Mouse (Mus musculus): Measurements from ENCODE around the gene Rnf111. TPM values are rescaled to one million over a fixed set of nuclear protein-coding genes. Genes with fewer than 3 reads are reported as not detected.

The Rnf111 gene
- polyA plus RNA-seq, 1 experiment from 2014 or later, result 21.6 TPM

DNA sequence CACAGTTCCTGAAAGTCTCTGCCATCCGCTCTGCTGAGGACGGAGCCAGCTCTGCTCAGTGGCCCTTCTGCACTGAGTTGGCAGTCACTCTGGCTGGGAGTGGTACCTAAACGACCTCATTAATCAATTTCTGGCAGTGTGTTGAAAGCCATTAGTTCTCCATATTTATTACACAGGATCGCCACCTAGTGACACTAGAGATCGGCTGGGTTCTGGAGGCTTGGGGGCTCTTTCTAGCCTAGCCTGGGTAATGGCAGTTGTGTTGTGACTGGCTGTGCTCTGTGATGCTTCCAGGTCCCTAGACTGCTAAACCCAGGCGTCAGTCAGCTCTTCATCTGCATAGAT is 111.0 kb downstream of the Rnf111 start:
- Histone ChIP-seq H3K27ac (replicated peaks) (no peak overlapping the region), H3K4me2 (no peak overlapping the region), H3K27me3 (replicated peaks) (no peaks in the 10 kb centered on the region), H3K4me1 (0 out of 2 replicates have a peak, but pooled peaks cover 11% of the 10 kb centered on the region), H3K36me3 (peaks cover 21% of the 10 kb centered on the region), H3K9me3 (no peaks in the 10 kb centered on the region), H3K4me3 (no peak overlapping the region), H3K9ac (no peak overlapping the region)
- WGBS, result 18% methylated on average over 6 of the region's 6 CpGs
- no peak for ATAC-seq (ENCODE audit: extremely low read depth, insufficient number of reproducible peaks, low FRiP score, low TSS enrichment)

DNA sequence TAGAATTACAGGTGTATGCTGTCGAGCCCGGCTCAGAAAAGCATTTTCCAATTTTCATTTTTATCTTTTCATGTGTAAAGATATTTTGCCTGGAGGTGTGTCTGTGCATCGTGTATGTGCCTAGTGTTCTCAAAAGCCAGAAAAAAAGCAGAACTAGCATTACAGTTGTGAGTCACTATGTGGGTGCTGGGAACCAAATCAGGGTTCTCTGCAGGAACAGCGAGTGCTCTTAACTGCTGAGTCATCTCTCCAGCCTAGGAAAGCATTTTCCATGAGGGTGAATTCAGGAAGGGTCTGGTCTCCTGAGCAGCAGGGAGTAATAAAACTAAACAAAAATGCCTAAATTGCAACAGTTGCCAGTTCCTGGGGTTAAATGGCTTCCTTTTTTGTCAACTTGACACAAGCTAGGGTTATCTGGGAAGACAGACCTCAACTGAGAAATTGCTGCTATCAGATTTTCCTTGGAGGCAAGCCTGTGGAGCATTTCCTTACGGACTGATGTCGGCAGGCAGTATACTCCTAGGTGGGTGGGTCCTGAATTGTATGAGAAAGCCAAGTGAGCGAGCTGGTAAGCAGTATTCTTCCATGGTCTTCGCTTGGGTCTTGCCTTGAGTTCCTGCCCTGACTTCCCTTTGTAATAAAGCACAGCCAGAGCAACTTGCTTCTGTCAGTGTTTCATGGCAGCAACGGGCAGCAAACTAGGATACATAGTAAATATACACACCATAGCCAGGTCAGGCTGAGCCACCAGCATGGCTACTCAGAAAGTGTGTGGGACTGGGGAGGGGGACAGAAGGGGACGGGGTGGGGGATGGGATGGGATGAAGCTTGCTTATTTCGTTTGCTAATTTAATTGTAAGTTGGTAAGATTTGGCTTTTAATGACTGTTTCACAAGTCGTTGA is 111.6 kb downstream of the Rnf111 start:
- H3K9ac ChIP-seq, result no peak overlapping the region
- no peak overlapping the region for H3K4me2 ChIP-seq
- 0 out of 2 replicates have a peak, but pooled peaks cover 11% of the 10 kb centered on the region for H3K4me1 ChIP-seq
- H3K36me3 ChIP-seq, result peaks cover 17% of the 10 kb centered on the region
- no peak overlapping the region for H3K27ac ChIP-seq (replicated peaks)
- H3K9me3 ChIP-seq, result no peaks in the 10 kb centered on the region
- no peak overlapping the region for H3K4me3 ChIP-seq
- no peaks in the 10 kb centered on the region for H3K27me3 ChIP-seq (replicated peaks)
- 64% methylated on average over 12 of the region's 12 CpGs for WGBS
- ATAC-seq (ENCODE audit: extremely low read depth, insufficient number of reproducible peaks, low FRiP score, low TSS enrichment), result no peak

DNA sequence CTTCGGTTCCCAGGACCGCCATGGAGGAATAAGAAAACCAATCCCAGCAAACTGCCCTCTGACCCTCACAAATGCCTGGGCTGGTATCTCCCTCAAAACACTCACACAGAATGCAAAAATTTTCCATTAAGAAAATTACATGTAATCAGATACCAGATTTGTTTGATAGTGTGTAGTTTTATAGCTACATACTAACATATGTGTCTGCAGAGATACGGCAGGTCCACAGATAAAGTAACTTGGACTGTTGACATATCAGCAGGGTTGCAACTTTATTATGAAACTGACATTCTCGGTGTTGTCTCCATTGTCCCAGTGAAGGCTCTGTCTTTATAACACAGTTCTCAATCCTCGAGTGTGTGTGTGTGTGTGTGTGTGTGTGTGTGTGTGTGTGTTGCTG is 112.5 kb downstream of the Rnf111 start:
- no peaks in the 10 kb centered on the region for H3K9me3 ChIP-seq
- no peak overlapping the region for H3K27ac ChIP-seq (replicated peaks)
- H3K4me2 ChIP-seq, result no peak overlapping the region
- ATAC-seq (ENCODE audit: extremely low read depth, insufficient number of reproducible peaks, low FRiP score, low TSS enrichment), result no peak
- no peak overlapping the region for H3K9ac ChIP-seq
- no peak overlapping the region for H3K4me3 ChIP-seq
- no peaks in the 10 kb centered on the region for H3K27me3 ChIP-seq (replicated peaks)
- H3K36me3 ChIP-seq, result peaks cover 12% of the 10 kb centered on the region
- 75% methylated on average over 5 of the region's 5 CpGs for WGBS
- H3K4me1 ChIP-seq, result 0 out of 2 replicates have a peak, but pooled peaks cover 11% of the 10 kb centered on the region

DNA sequence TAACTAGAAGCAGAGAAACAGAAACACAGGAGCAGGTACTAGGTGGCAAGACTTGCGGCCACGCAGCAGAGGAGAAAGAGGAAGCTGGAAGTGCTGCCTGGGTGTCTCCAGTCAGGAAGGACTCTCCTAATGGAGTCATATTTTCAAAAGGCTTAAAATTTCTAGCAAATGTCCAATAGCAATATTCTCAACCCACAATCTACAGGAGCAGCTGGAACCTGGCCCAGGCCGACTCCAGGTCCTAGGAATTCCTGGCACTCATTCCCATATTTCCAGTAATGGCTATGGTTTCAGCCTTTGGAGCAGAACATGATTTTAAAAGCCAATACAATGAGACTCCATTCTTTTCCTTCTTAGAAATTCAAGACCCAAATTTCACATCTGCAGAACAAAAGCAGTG is 114.0 kb downstream of the Rnf111 start:
- H3K27ac ChIP-seq (replicated peaks), result no peak overlapping the region
- no peaks in the 10 kb centered on the region for H3K9me3 ChIP-seq
- WGBS, result 75% methylated on average over 3 of the region's 3 CpGs
- H3K4me1 ChIP-seq, result 0 out of 2 replicates have a peak, but pooled peaks cover 11% of the 10 kb centered on the region
- ATAC-seq (ENCODE audit: extremely low read depth, insufficient number of reproducible peaks, low FRiP score, low TSS enrichment), result no peak
- H3K9ac ChIP-seq, result no peak overlapping the region
- no peak overlapping the region for H3K4me3 ChIP-seq
- no peaks in the 10 kb centered on the region for H3K27me3 ChIP-seq (replicated peaks)
- H3K4me2 ChIP-seq, result no peak overlapping the region
- H3K36me3 ChIP-seq, result peaks cover 17% of the 10 kb centered on the region

DNA sequence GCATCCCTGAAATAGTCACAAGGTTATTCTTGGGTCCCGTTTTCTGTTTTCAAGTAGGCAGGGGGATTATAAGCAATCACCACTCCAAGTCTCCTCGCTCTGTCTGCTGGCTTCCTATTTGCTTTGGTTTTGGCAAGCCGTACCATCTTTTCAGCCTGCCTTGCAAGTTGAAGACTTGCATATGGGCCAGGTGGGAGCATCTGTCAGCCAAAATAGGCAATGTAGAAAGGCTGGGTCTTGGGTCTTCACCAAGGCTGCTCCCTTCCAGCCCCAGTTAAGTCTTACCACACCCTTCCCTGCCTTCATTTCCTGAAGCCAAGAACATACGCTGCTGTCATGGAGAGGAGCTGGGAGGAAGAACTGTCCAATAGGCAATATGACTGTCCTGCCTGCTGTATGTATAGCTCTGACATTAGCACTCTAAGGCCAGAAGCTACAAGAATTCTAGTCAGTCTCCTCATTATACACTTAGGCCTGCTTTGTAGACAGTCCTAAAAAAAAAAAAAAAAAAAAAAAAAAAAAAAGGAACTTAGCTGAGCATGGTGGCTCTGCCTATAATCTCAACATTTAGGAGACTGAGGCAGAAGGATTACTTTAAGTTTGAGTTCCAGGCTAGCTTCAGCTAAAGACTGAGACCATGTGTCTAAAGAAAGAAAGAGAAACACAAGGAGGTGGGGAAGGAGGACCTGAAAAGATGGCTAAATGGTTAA is 116.0 kb downstream of the Rnf111 start:
- H3K4me2 ChIP-seq, result no peak overlapping the region
- no peak overlapping the region for H3K4me3 ChIP-seq
- H3K36me3 ChIP-seq, result peaks cover 30% of the 10 kb centered on the region
- 79% methylated on average over 4 of the region's 4 CpGs for WGBS
- H3K9me3 ChIP-seq, result no peaks in the 10 kb centered on the region
- no peak for ATAC-seq (ENCODE audit: extremely low read depth, insufficient number of reproducible peaks, low FRiP score, low TSS enrichment)
- no peak overlapping the region for H3K9ac ChIP-seq
- H3K4me1 ChIP-seq, result 0 out of 2 replicates have a peak, but pooled peaks cover 11% of the 10 kb centered on the region
- no peak overlapping the region for H3K27ac ChIP-seq (replicated peaks)
- no peaks in the 10 kb centered on the region for H3K27me3 ChIP-seq (replicated peaks)

DNA sequence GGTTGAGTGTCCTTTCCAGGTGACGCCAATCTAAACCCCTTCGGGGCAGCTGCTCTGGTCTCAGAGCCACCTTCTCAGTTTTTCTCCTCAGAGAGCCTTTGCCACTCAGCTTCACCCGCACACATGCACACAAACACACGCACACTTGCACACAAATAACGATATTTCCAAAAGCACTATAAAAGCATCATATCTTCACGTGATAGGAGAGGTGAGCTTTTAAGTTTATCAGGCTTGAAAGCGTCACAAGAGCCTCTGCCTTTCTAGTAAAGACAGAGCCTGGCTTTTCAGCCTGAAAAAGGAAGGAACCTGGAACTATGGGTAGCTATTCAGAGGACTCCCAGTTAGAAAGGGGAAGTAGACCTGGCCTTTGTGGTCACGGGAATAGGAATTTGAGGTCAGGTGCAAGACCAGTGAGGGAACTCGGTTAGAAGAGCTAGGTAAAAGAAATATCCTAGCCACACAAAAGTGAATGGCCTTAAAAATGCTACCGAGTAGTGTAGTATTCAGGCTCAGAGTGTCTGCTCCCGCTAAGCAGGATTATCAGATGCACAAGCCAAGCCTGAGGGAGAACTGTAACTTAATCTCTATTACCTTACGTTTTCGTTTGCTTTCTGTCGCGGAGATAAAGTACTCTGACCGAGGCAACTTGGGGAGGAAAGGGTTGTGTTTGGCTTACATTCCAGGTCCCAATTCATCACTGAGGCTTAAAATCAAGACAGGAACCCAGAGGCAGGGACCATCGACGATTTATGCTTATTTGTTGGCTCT is 118.4 kb downstream of the Rnf111 start:
- ATAC-seq (ENCODE audit: extremely low read depth, insufficient number of reproducible peaks, low FRiP score, low TSS enrichment), result no peak
- no peaks in the 10 kb centered on the region for H3K9me3 ChIP-seq
- H3K4me1 ChIP-seq, result 0 out of 2 replicates have a peak, but pooled peaks cover 6% of the 10 kb centered on the region
- 70% methylated on average over 18 of the region's 18 CpGs for WGBS
- no peaks in the 10 kb centered on the region for H3K27me3 ChIP-seq (replicated peaks)
- no peak overlapping the region for H3K4me2 ChIP-seq
- no peak overlapping the region for H3K9ac ChIP-seq
- peaks cover 43% of the 10 kb centered on the region for H3K36me3 ChIP-seq
- no peak overlapping the region for H3K4me3 ChIP-seq
- no peak overlapping the region for H3K27ac ChIP-seq (replicated peaks)

DNA sequence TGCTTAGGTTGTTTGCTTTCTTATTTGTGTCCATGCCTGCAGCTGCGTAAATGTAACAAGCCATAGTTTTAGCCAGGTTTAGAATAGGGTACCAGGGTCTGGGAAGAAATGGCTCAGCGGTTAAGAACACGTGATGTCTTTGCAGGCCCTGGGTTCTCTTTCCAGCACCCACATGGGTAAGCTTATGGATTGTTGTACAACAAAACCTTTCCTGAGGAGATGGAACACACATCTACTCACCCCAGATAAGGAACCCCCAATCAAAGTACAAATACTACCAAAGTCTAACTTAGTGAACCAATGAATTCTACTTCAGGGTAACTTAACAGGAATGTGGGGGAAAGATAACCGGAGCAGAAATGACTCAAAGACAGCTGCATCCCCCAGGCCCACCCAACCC is 119.0 kb downstream of the Rnf111 start:
- Histone ChIP-seq H3K4me2 (no peak overlapping the region), H3K4me1 (0 out of 2 replicates have a peak, but pooled peaks cover 1% of the 10 kb centered on the region), H3K9ac (no peak overlapping the region), H3K36me3 (peaks cover 45% of the 10 kb centered on the region), H3K27me3 (replicated peaks) (no peaks in the 10 kb centered on the region), H3K27ac (replicated peaks) (no peak overlapping the region), H3K9me3 (no peaks in the 10 kb centered on the region), H3K4me3 (no peak overlapping the region)
- no peak for ATAC-seq (ENCODE audit: extremely low read depth, insufficient number of reproducible peaks, low FRiP score, low TSS enrichment)
- WGBS, result 94% methylated on average over 4 of the region's 4 CpGs

DNA sequence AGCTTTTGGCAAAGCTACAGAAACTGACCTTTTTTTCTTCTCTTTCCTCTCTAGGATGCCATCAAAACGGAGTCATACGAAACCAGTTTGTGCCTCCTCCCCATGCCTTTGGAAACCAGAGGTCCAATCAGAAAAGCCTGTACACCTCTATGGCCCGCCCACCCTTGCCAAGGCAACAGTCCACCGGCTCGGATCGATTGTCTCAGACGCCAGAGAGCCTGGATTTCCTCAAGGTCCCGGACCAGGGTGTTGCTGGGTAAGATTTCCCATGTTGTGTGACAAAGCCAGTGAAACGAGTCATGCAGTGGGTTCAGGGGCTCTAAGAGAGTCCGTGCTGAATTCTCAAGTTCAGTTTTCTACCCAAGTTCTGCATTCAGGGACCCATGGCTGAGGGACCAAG is 119.8 kb downstream of the Rnf111 start:
- WGBS, result 63% methylated on average over 10 of the region's 10 CpGs

DNA sequence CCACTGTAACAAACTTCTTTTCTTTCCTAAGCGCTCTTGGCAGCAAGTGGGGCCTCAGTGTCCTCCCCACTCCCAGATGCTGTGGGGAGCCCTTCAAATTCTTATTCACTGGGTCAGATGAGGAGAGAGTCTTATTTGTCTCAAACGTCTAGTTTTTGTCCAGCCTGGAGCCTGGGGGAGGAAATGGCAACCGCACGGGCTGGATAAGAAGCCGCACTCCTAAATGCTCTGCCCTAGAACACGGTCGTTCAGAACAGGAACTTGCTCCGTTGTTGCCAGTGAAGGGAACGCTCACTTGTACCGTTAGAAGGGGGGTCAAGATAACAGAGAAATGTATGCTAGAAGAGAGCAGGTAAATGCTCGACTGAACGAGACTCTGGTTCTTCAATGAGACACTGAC is 121.4 kb downstream of the Rnf111 start:
- Histone ChIP-seq H3K9ac (no peak overlapping the region), H3K36me3 (peaks cover 67% of the 10 kb centered on the region), H3K27me3 (replicated peaks) (no peaks in the 10 kb centered on the region), H3K4me2 (no peak overlapping the region), H3K27ac (replicated peaks) (no peak overlapping the region), H3K4me3 (no peak overlapping the region), H3K9me3 (no peaks in the 10 kb centered on the region), H3K4me1 (no peaks in the 10 kb centered on the region)
- ATAC-seq (ENCODE audit: extremely low read depth, insufficient number of reproducible peaks, low FRiP score, low TSS enrichment), result no peak
- 60% methylated on average over 12 of the region's 12 CpGs for WGBS

More for the DNA sequence above, 119.8 kb downstream of the Rnf111 start:
- Histone ChIP-seq H3K4me3 (no peak overlapping the region), H3K4me1 (no peaks in the 10 kb centered on the region), H3K9me3 (no peaks in the 10 kb centered on the region), H3K9ac (no peak overlapping the region), H3K27me3 (replicated peaks) (no peaks in the 10 kb centered on the region), H3K36me3 (peaks cover 50% of the 10 kb centered on the region), H3K4me2 (no peak overlapping the region), H3K27ac (replicated peaks) (no peak overlapping the region)
- no peak for ATAC-seq (ENCODE audit: extremely low read depth, insufficient number of reproducible peaks, low FRiP score, low TSS enrichment)

DNA sequence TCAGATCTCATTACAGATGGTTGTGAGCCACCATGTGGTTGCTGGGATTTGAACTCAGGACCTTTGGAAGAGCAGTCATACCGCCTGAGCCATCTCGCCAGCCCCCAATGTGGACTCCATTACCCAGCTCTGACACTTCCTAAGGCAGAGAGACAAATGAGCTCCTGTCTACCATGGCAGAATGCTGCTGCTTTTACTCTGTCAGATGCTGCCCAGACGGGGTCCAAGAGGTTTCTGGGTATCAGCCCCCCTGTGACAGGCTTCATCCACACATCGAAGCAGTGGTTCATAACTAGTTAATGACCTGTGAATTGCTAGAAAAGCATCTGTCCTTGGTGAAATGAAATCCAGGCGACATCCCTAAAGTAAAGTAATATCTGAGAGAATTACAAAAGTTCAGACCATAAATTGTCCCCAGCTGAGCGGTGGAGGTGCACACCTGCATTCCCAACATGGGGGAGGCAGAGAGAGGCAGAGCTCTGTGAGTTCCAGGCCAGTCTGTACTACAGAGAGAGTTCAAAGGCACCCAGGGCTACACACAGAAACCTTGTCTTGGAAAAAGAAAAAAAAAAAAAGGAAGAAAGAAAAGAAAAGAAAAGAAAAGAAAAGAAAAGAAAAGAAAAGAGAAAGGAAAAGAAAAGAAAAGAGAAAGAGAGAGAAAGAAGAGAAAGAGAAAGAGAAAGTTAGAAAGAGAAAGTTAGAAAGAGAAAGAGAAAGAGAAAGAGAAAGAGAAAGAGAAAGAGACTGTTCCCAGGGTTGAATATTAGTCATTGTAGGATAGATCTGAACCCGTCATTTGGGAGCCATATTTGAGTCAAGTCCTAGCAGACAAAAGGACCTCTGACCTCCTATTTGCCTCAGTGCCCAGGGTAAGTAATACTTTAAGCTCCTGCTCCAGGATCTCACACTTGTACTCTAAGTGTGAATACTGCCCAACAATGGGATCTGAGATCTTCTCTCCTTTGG is 123.7 kb downstream of the Rnf111 start:
- Histone ChIP-seq H3K27ac (replicated peaks) (no peak overlapping the region), H3K9me3 (no peaks in the 10 kb centered on the region), H3K9ac (no peak overlapping the region), H3K4me3 (no peak overlapping the region), H3K36me3 (peaks cover 64% of the 10 kb centered on the region), H3K4me1 (no peaks in the 10 kb centered on the region), H3K4me2 (no peak overlapping the region), H3K27me3 (replicated peaks) (no peaks in the 10 kb centered on the region)
- WGBS, result 79% methylated on average over 7 of the region's 7 CpGs
- ATAC-seq (ENCODE audit: extremely low read depth, insufficient number of reproducible peaks, low FRiP score, low TSS enrichment), result no peak
